Mouse (Mus musculus): ENCODE data around the gene Tmem248.

Gene Tmem248

GRCm38 (mm10) chr5:130216781-130217180 lies at the start of gene Tmem248:
Gene Tmem248 (plus strand): TSS chr5:130217081.
- DNase-seq (ENCODE audit: low spot score), result no peak

- DNase-seq (ENCODE audit: low spot score), result no peak
Measured at GRCm38 (mm10) chr5:130169109-130169508, 47.8 kb upstream of the Tmem248 start.

- DNase-seq (ENCODE audit: low spot score), result no peak
Measured at GRCm38 (mm10) chr5:130170666-130171422, 46.0 kb upstream of the Tmem248 start.

- peak; percentile 87 for DNase-seq (ENCODE audit: low spot score)
Measured at GRCm38 (mm10) chr5:130171423-130171954, 45.4 kb upstream of the Tmem248 start, which contains the start of gene Rabgef1. Gene Rabgef1 (plus strand): TSS chr5:130171798.

GRCm38 (mm10) chr5:130171956-130172601 lies 44.8 kb upstream of the Tmem248 start:
- DNase-seq (ENCODE audit: low spot score), result peak; percentile 35

GRCm38 (mm10) chr5:130173012-130173411 lies 43.9 kb upstream of the Tmem248 start:
- no peak for DNase-seq (ENCODE audit: low spot score)

GRCm38 (mm10) chr5:130177871-130178270 lies 39.0 kb upstream of the Tmem248 start:
- DNase-seq (ENCODE audit: low spot score), result no peak

- DNase-seq (ENCODE audit: low spot score), result no peak
Measured at GRCm38 (mm10) chr5:130180362-130180761, 36.5 kb upstream of the Tmem248 start.

- DNase-seq (ENCODE audit: low spot score), result no peak
Measured at GRCm38 (mm10) chr5:130181740-130182540, 34.9 kb upstream of the Tmem248 start.

GRCm38 (mm10) chr5:130182541-130182821 lies 34.4 kb upstream of the Tmem248 start:
- no peak for DNase-seq (ENCODE audit: low spot score)

- DNase-seq (ENCODE audit: low spot score), result no peak
Measured at GRCm38 (mm10) chr5:130184193-130184856, 32.6 kb upstream of the Tmem248 start.

GRCm38 (mm10) chr5:130185312-130185711 lies 31.6 kb upstream of the Tmem248 start:
- DNase-seq (ENCODE audit: low spot score), result no peak

GRCm38 (mm10) chr5:130187383-130187782 lies 29.5 kb upstream of the Tmem248 start:
- no peak for DNase-seq (ENCODE audit: low spot score)

GRCm38 (mm10) chr5:130190909-130191308 lies 26.0 kb upstream of the Tmem248 start:
- DNase-seq (ENCODE audit: low spot score), result no peak

- no peak for DNase-seq (ENCODE audit: low spot score)
Measured at GRCm38 (mm10) chr5:130191865-130192264, 25.0 kb upstream of the Tmem248 start.

GRCm38 (mm10) chr5:130192356-130192944 lies 24.4 kb upstream of the Tmem248 start:
- no peak for DNase-seq (ENCODE audit: low spot score)

GRCm38 (mm10) chr5:130193760-130194159 lies 23.1 kb upstream of the Tmem248 start:
- DNase-seq (ENCODE audit: low spot score), result no peak

GRCm38 (mm10) chr5:130196307-130196706 lies 20.6 kb upstream of the Tmem248 start:
- no peak for DNase-seq (ENCODE audit: low spot score)

- no peak for DNase-seq (ENCODE audit: low spot score)
Measured at GRCm38 (mm10) chr5:130197454-130197853, 19.4 kb upstream of the Tmem248 start.

- no peak for DNase-seq (ENCODE audit: low spot score)
Measured at GRCm38 (mm10) chr5:130197981-130198380, 18.9 kb upstream of the Tmem248 start.

- DNase-seq (ENCODE audit: low spot score), result no peak
Measured at GRCm38 (mm10) chr5:130200233-130201029, 16.4 kb upstream of the Tmem248 start.
